Mouse (Mus musculus): ENCODE data around the gene Fancd2. TPM values are rescaled to one million over a fixed set of nuclear protein-coding genes. Genes with fewer than 3 reads are reported as not detected.

Gene Fancd2
- 13.9 and 15.2 TPM in 2 replicates for polyA plus RNA-seq (2015; fragmentation: Nextera tagmentation; extraction: Ambion mirVana)

DNA sequence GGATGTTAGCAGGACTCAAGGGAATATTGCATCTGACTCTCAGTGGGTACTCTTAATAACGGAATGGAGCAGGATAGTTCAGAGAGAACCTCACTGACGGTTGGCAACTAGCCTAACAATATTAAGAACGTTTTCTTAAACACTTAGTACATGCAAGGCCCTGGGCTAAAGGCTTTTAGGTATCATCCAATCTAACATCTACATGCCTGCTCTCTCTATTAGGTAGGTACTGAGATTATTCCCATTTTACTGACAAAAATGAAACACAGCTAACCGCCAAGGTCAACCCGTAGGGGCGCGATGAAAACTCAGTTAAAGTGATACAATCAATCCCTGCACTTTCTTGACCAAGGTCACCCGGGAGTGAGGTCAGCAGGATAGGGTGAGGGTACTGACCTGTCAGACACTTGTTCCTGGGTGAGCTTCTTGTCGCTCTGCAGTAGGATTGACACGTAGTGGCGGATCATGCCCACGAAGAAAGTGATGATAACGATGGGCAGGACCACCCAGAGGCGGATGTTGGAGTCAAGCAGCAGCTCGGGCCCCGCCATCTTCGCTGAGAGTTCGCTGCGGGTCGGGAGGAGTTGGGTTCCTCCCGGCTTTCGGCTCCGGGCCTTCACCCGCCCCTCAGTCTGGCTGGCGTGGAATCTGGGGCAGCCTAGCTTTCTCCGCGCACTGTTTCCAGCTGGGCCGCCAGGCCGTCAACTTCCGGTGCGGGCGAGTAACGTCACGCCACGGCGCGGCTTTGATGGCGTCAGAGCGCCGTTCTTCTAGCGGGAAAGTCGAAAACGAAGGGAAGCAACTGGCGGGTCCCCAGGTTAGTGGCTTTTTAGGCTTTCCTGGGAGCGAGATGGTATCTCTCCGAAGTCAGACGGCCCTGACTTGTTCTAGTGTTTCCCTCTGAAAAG lies at the start of gene Fancd2, which contains the start of gene Emc3:
Gene Fancd2 (plus strand): TSS at position 751 of the 908 bp plus-strand sequence.
Gene Emc3 (minus strand): TSS at position 721 of the 908 bp plus-strand sequence.
- Histone ChIP-seq H3K4me3 (replicated peaks) (peak within 1 kb of the TSS; percentile 94), H3K9ac (peak within 1 kb of the TSS; percentile 81), H3K4me2 (peak within 1 kb of the TSS; percentile 69), H3K36me3 (peaks cover 11% of the 10 kb centered on the region), H3K9me3 (replicated peaks) (no peaks in the 10 kb centered on the region), H3K4me1 (peaks cover 18% of the 10 kb centered on the region), H3K27ac (peak within 1 kb of the TSS; percentile 86), H3K27me3 (no peaks in the 10 kb centered on the region)
- 1% methylated on average over 47 of the region's 47 CpGs for WGBS
- ATAC-seq (replicated peaks; ENCODE audit: low FRiP score): peak; percentile 91

DNA sequence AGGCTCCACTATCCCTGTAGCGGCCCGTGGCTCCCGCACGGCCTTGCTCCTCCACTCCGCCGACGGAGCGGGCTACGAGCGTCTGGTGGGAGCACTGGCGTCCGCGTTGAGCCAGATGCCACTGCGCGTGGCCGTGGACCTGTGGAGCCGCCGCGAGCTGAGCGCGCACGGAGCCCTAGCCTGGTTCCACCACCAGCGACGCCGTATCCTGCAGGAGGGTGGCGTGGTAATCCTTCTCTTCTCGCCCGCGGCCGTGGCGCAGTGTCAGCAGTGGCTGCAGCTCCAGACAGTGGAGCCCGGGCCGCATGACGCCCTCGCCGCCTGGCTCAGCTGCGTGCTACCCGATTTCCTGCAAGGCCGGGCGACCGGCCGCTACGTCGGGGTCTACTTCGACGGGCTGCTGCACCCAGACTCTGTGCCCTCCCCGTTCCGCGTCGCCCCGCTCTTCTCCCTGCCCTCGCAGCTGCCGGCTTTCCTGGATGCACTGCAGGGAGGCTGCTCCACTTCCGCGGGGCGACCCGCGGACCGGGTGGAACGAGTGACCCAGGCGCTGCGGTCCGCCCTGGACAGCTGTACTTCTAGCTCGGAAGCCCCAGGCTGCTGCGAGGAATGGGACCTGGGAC lies 48.9 kb upstream of the Fancd2 start:
- 2% methylated on average over 65 of the region's 65 CpGs for WGBS
- H3K36me3 ChIP-seq: 0 out of 2 replicates have a peak, but pooled peaks cover 1% of the 10 kb centered on the region
- ATAC-seq (replicated peaks; ENCODE audit: low FRiP score): peak; percentile 53
- H3K27ac ChIP-seq: peak overlapping the region; percentile 88
- peak overlapping the region; percentile 65 for H3K4me3 ChIP-seq (replicated peaks)
- peak overlapping the region; percentile 62 for H3K9ac ChIP-seq
- peaks cover 22% of the 10 kb centered on the region for H3K27me3 ChIP-seq
- H3K4me1 ChIP-seq: peaks cover 41% of the 10 kb centered on the region
- peak overlapping the region; percentile 92 for H3K4me2 ChIP-seq
- H3K9me3 ChIP-seq (replicated peaks): no peaks in the 10 kb centered on the region

DNA sequence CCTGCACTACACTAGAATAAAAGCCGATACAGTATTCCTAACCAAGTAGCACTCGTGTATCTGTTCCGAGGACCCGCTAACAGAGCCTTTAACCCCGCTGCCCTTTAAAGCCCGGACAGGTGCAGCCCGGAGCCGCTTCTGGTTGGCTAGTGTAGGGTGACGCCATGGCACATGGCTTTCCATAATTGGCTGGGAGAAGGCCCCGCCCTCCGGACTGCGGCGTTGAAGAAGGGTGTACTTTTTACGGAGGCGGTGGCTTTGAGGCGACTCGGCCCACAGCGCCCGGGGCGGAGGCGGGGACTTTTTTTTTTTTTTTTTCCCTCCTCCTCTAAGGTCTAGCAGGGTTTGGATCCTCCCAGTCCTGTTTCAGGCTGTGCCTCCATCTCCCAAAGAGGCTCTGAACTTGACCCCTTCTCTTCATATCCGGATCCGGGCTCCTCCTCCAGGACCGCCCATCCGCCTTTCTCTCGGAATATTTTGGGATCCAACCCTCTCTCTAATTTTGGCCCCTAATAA lies 48.3 kb upstream of the Fancd2 start, which contains the start of gene Creld1:
Gene Creld1 (plus strand): TSS at position 198 of the 516 bp plus-strand sequence.
- no peaks in the 10 kb centered on the region for H3K9me3 ChIP-seq (replicated peaks)
- 0 out of 2 replicates have a peak, but pooled peaks cover 7% of the 10 kb centered on the region for H3K36me3 ChIP-seq
- H3K4me3 ChIP-seq (replicated peaks): peak within 1 kb of the TSS; percentile 65
- ATAC-seq (replicated peaks; ENCODE audit: low FRiP score): peak; percentile 95
- H3K9ac ChIP-seq: peak within 1 kb of the TSS; percentile 62
- H3K4me2 ChIP-seq: peak within 1 kb of the TSS; percentile 92
- H3K27me3 ChIP-seq: peaks cover 22% of the 10 kb centered on the region
- H3K27ac ChIP-seq: peak within 1 kb of the TSS; percentile 88
- WGBS: under 1% methylated on average over 26 of the region's 26 CpGs
- peaks cover 41% of the 10 kb centered on the region for H3K4me1 ChIP-seq

DNA sequence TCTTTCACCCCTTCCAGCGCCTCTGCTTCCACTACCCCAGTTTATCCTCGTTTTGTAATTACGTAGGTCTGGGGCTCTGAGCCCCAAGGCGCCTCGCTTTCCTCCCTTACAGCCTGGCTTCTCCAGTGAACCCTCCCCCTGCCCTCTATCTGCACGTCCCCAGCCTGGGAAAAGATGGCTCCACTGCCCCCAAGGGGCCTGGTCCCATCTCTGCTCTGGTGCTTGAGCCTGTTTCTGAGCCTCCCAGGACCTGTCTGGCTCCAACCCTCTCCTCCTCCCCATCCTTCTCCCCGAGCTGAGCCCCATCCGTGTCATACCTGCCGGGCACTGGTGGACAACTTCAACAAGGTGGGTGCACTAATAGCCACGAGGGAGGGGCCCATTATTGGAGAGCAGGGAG lies 47.8 kb upstream of the Fancd2 start:
- Histone ChIP-seq H3K4me2 (peak overlapping the region; percentile 92), H3K9ac (peak overlapping the region; percentile 62), H3K4me1 (peaks cover 41% of the 10 kb centered on the region), H3K4me3 (replicated peaks) (peak overlapping the region; percentile 65), H3K27ac (peak overlapping the region; percentile 88), H3K36me3 (peaks cover 13% of the 10 kb centered on the region; the same call in 1 of the 2 replicates), H3K9me3 (replicated peaks) (no peaks in the 10 kb centered on the region), H3K27me3 (peaks cover 22% of the 10 kb centered on the region)
- ATAC-seq (replicated peaks; ENCODE audit: low FRiP score): peak; percentile 47; the same call in 1 of the 2 replicates
- WGBS: 7% methylated on average over 10 of the region's 10 CpGs

DNA sequence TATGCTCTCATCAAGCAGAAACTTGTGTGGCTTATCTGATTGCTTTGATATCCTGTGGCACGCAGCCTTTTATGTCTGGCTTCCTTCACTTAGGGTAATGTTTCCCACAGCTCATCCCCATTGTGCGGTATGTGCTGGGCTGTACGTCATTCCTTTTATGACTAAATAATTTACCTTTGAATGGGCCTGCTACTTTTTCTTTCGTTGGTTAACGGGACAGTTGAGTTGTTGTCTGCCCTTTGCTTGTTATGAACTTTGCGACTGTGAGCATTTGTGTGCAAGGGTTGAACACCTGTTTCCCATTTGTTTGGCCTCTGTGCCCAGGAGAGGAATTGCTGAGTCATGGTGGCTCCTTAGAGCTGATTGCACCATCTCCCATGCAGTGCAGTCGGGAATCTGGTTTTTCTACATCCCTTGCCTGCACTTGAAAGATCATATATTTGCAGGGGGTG lies 44.3 kb upstream of the Fancd2 start:
- Histone ChIP-seq H3K36me3 (peaks cover 46% of the 10 kb centered on the region), H3K4me1 (peaks cover 26% of the 10 kb centered on the region), H3K4me2 (no peak overlapping the region), H3K27ac (no peak overlapping the region), H3K4me3 (replicated peaks) (no peak overlapping the region), H3K27me3 (peaks cover 7% of the 10 kb centered on the region), H3K9ac (no peak overlapping the region), H3K9me3 (replicated peaks) (no peaks in the 10 kb centered on the region)
- no peak for ATAC-seq (replicated peaks; ENCODE audit: low FRiP score)
- WGBS: 47% methylated on average over 7 of the region's 7 CpGs

DNA sequence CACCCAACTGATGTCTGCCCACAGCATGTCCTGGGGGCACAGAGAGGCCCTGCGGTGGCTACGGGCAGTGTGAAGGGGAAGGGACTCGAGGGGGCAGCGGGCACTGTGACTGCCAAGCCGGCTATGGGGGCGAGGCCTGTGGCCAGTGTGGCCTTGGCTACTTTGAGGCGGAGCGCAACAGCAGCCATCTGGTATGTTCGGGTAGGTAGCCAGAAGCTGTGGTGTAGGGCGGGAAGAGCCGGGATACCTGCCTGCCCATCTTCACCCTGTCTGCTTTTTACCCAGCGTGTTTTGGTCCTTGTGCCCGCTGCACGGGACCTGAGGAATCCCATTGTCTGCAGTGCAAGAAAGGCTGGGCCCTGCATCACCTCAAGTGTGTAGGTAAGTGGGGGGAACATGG lies 42.1 kb upstream of the Fancd2 start:
- H3K9me3 ChIP-seq (replicated peaks): no peaks in the 10 kb centered on the region
- WGBS: 94% methylated on average over 14 of the region's 14 CpGs
- no peak overlapping the region for H3K4me2 ChIP-seq
- no peak overlapping the region for H3K4me3 ChIP-seq (replicated peaks)
- no peak overlapping the region for H3K9ac ChIP-seq
- H3K36me3 ChIP-seq: peaks cover 55% of the 10 kb centered on the region
- peaks cover under 1% of the 10 kb centered on the region; the same call in 1 of the 2 replicates for H3K27me3 ChIP-seq
- no peak for ATAC-seq (replicated peaks; ENCODE audit: low FRiP score)
- no peak overlapping the region for H3K27ac ChIP-seq
- H3K4me1 ChIP-seq: peaks cover 12% of the 10 kb centered on the region

DNA sequence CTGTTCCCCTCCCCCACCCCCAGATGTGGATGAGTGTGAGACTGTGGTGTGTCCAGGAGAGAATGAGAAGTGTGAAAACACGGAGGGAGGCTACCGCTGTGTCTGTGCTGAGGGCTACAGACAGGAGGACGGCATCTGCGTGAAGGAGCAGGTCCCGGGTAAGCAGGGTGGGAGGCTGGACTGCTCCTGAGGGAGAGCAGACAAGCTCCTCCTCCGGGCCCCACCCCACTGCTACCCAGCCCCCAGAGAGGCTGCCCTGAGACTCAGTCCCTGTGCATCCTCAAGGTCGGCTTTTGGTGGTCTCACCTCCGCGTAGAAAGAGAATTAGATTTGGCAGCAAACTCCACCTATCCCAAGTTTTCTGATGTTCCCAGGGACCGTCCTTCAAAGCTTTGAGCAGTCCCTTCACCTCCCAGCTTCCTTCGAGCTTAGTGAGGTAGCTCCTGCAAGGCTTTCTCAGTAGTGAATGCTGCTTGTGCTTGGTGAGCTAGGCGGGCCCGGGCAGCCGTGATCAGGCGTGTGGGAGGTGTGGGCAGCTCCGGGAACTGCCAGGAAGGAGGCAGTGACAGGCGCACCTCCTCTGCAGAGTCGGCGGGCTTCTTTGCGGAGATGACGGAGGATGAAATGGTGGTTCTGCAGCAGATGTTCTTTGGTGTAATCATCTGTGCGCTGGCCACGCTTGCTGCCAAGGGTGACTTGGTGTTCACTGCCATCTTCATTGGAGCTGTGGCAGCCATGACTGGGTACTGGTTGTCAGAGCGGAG lies 39.2 kb upstream of the Fancd2 start:
- H3K9me3 ChIP-seq (replicated peaks): no peaks in the 10 kb centered on the region
- no peak overlapping the region for H3K4me2 ChIP-seq
- 73% methylated on average over 24 of the region's 24 CpGs for WGBS
- H3K36me3 ChIP-seq: peaks cover 55% of the 10 kb centered on the region
- H3K4me1 ChIP-seq: peaks cover 21% of the 10 kb centered on the region
- H3K27ac ChIP-seq: no peak overlapping the region
- no peak for ATAC-seq (replicated peaks; ENCODE audit: low FRiP score)
- H3K27me3 ChIP-seq: peaks cover 25% of the 10 kb centered on the region
- no peak overlapping the region for H3K9ac ChIP-seq
- no peak overlapping the region for H3K4me3 ChIP-seq (replicated peaks)

DNA sequence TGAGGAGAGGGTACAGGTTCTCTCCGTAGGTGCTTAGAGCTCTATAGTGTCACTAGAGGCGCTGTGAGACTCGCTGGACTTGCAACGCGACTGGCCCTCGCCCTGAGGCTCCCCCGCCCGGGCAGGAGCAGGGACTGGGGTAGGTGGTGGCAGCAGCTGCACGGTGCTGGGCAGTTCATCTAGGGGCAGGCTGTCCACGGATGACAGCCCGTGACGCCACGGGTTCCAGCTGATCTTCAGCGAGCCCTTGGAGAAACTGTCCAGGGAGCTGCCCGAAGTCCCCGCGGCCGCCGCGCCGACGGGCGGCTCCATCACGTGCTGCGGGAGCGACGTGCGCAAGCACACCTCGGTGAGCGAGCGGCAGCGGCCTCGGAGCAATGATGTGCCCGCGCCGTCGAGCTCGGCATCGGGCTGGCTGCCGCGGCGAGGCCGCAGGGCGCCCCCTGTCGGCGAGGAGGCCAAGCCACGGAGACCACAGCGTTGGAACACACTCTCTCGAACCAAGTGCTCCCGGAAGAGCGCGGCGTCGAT lies 37.2 kb upstream of the Fancd2 start:
- ATAC-seq (replicated peaks; ENCODE audit: low FRiP score): peak; percentile 86
- Histone ChIP-seq H3K27me3 (peaks cover 25% of the 10 kb centered on the region), H3K9ac (peak overlapping the region; percentile 48; the same call in 1 of the 2 replicates), H3K4me1 (peaks cover 19% of the 10 kb centered on the region), H3K4me2 (peak overlapping the region; percentile 87), H3K4me3 (replicated peaks) (peak overlapping the region; percentile 52), H3K27ac (no peak overlapping the region), H3K9me3 (replicated peaks) (no peaks in the 10 kb centered on the region), H3K36me3 (peaks cover 37% of the 10 kb centered on the region)
- WGBS: 1% methylated on average over 54 of the region's 54 CpGs

DNA sequence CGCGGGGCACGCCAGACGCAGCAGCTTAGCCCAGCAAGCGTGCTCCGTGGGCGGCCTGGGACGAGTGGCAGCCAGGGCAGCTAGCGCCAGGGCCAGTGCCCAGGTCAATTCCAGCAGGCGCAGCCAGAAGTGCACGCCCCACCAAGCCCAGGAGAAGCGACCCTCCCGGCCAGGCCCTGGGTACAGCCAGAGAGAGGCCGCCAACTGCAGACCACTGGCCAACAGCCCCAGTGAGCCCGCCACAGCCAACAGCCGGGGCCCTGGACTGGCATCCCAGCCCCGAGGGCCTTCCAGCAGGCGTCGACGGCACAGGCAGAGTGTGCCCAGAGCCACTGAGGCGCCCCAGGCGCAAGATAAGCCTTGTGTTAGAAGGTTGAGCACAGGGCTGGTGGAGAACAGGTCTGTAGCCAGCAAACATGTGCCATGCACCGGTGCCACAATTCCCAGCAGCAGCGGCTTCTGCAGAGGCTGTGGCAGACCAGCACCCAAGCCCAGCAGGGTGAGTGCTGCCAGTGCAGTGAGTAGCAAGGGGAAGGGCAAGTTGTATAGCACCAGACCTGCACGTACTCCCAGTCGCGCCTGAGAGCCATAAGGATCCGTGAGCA lies 36.3 kb upstream of the Fancd2 start:
- Histone ChIP-seq H3K36me3 (peaks cover 29% of the 10 kb centered on the region), H3K9me3 (replicated peaks) (no peaks in the 10 kb centered on the region), H3K27ac (no peak overlapping the region), H3K4me2 (peak overlapping the region; percentile 87), H3K9ac (no peak overlapping the region), H3K4me3 (replicated peaks) (peak overlapping the region; percentile 52), H3K27me3 (peaks cover 30% of the 10 kb centered on the region), H3K4me1 (peaks cover 19% of the 10 kb centered on the region)
- ATAC-seq (replicated peaks; ENCODE audit: low FRiP score): peak; percentile 13; the same call in 1 of the 2 replicates
- 40% methylated on average over 26 of the region's 28 CpGs for WGBS

DNA sequence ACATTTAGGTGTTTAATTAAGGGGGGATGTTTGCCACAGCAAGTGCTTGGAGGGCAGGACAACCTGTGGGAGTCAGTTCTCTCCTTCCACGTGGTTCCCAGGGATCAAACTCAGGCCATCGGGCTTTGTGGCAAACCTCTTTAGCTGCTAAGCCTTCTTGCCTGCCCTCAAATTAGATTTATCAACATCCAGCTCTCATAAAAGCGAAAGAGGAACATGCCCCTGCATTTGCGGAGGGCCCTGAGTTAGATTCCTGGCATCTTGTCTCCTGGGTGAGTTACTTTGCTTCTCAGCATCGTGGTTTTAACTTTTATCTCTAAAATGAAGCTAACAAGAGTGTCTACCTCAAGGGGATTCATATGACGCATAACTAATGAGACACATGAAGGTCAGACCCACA lies 32.1 kb upstream of the Fancd2 start:
- Histone ChIP-seq H3K27ac (no peak overlapping the region), H3K9me3 (replicated peaks) (no peaks in the 10 kb centered on the region), H3K4me1 (peaks cover 25% of the 10 kb centered on the region), H3K27me3 (peaks cover 56% of the 10 kb centered on the region), H3K4me2 (no peak overlapping the region), H3K9ac (no peak overlapping the region), H3K36me3 (no peaks in the 10 kb centered on the region), H3K4me3 (replicated peaks) (no peak overlapping the region)
- no peak for ATAC-seq (replicated peaks; ENCODE audit: low FRiP score)
- WGBS: 71% methylated on average over 6 of the region's 6 CpGs
